Mouse (Mus musculus) testis, adult 2 months (tissue): ENCODE results near the gene Lgalsl.

ENCODE experiments used
- CTCF ChIP-seq: fragments of 200-500 bp; IDR thresholded peaks from 2 replicates; pipeline ENCODE4 v1.5.1; 2012; ENCODE audit warnings: low read depth, mild to moderate bottlenecking, inconsistent platforms, low read length, moderate library complexity; ENCODE audit not compliant: control insufficient read depth, insufficient read depth, insufficient replicate concordance
- POLR2A ChIP-seq: fragments of 200-500 bp; IDR thresholded peaks from 2 replicates; pipeline ENCODE4 v1.6.1; 2012; ENCODE audit warnings: low read depth, mild to moderate bottlenecking, inconsistent platforms, low read length, moderate library complexity; ENCODE audit not compliant: control insufficient read depth

- TF ChIP-seq CTCF (no peak), POLR2A (no peak)
These were observed 18.5 kb downstream of the Lgalsl start for GRCm38 (mm10) chr11:20812153-20812887.
